Mouse (Mus musculus): ENCODE results near the gene Rasgrp3. TPM values are rescaled to one million over a fixed set of nuclear protein-coding genes. Genes with fewer than 3 reads are reported as not detected.
"Not testable (repeated sequence)": the region's sequence is repeated elsewhere in the genome, so short reads cannot be mapped to it uniquely, and the experiment has no call there.

Rasgrp3 gene
- polyA plus RNA-seq, 1 experiment from 2014 or later, result 4.4 TPM

GRCm38 (mm10) chr17:75449022-75449421 is 13.3 kb downstream of the Rasgrp3 start:
- Histone ChIP-seq H3K4me3 (ENCODE audit: low read depth, low read length) (no peak overlapping the region), H3K4me2 (ENCODE audit: low read depth, low read length) (no peak overlapping the region), H3K27me3 (ENCODE audit: control insufficient read depth, insufficient read depth, low read depth, low read length) (no peaks in the 10 kb centered on the region), H3K4me1 (ENCODE audit: control insufficient read depth, low read depth, low read length) (no peaks in the 10 kb centered on the region), H3K9ac (ENCODE audit: low read depth, low read length) (no peak overlapping the region), H3K27ac (ENCODE audit: low read length) (no peak overlapping the region), H3K36me3 (ENCODE audit: control insufficient read depth, insufficient read depth) (no peaks in the 10 kb centered on the region), H3K9me3 (replicated peaks; ENCODE audit: control insufficient read depth, low read length) (no peaks in the 10 kb centered on the region)
- 22% methylated on average over 1 of the region's 1 CpGs for WGBS (ENCODE audit: insufficient replicate concordance)
- ATAC-seq (ENCODE audit: low read depth), result no peak

GRCm38 (mm10) chr17:75452313-75452712 is 16.6 kb downstream of the Rasgrp3 start:
- H3K27me3 ChIP-seq (ENCODE audit: control insufficient read depth, insufficient read depth, low read depth, low read length), result no peaks in the 10 kb centered on the region
- no peak overlapping the region for H3K4me2 ChIP-seq (ENCODE audit: low read depth, low read length)
- H3K36me3 ChIP-seq (ENCODE audit: control insufficient read depth, insufficient read depth), result no peaks in the 10 kb centered on the region
- H3K27ac ChIP-seq (ENCODE audit: low read length), result no peak overlapping the region
- H3K4me1 ChIP-seq (ENCODE audit: control insufficient read depth, low read depth, low read length), result no peaks in the 10 kb centered on the region
- H3K4me3 ChIP-seq (ENCODE audit: low read depth, low read length), result no peak overlapping the region
- WGBS (ENCODE audit: insufficient replicate concordance), result 45% methylated on average over 4 of the region's 4 CpGs
- no peak for ATAC-seq (ENCODE audit: low read depth)
- H3K9ac ChIP-seq (ENCODE audit: low read depth, low read length), result no peak overlapping the region
- no peaks in the 10 kb centered on the region for H3K9me3 ChIP-seq (replicated peaks; ENCODE audit: control insufficient read depth, low read length)

GRCm38 (mm10) chr17:75453639-75454038 is 17.9 kb downstream of the Rasgrp3 start:
- Histone ChIP-seq H3K36me3 (ENCODE audit: control insufficient read depth, insufficient read depth) (no peaks in the 10 kb centered on the region), H3K9me3 (replicated peaks; ENCODE audit: control insufficient read depth, low read length) (no peaks in the 10 kb centered on the region), H3K4me2 (ENCODE audit: low read depth, low read length) (no peak overlapping the region), H3K9ac (ENCODE audit: low read depth, low read length) (no peak overlapping the region), H3K27ac (ENCODE audit: low read length) (no peak overlapping the region), H3K27me3 (ENCODE audit: control insufficient read depth, insufficient read depth, low read depth, low read length) (no peaks in the 10 kb centered on the region), H3K4me1 (ENCODE audit: control insufficient read depth, low read depth, low read length) (no peaks in the 10 kb centered on the region), H3K4me3 (ENCODE audit: low read depth, low read length) (no peak overlapping the region)
- no peak for ATAC-seq (ENCODE audit: low read depth)

GRCm38 (mm10) chr17:75456096-75456495 is 20.4 kb downstream of the Rasgrp3 start:
- not testable (repeated sequence) for H3K4me2 ChIP-seq (ENCODE audit: low read depth, low read length); H3K4me3 ChIP-seq (ENCODE audit: low read depth, low read length); H3K4me1 ChIP-seq (ENCODE audit: control insufficient read depth, low read depth, low read length); ATAC-seq (ENCODE audit: low read depth); H3K27me3 ChIP-seq (ENCODE audit: control insufficient read depth, insufficient read depth, low read depth, low read length); H3K9me3 ChIP-seq (replicated peaks; ENCODE audit: control insufficient read depth, low read length); H3K36me3 ChIP-seq (ENCODE audit: control insufficient read depth, insufficient read depth); H3K9ac ChIP-seq (ENCODE audit: low read depth, low read length); H3K27ac ChIP-seq (ENCODE audit: low read length)
- WGBS (ENCODE audit: insufficient replicate concordance), result 67% methylated on average over 9 of the region's 9 CpGs

- Histone ChIP-seq H3K4me2 (ENCODE audit: low read depth, low read length) (no peak overlapping the region), H3K27ac (ENCODE audit: low read length) (no peak overlapping the region), H3K4me1 (ENCODE audit: control insufficient read depth, low read depth, low read length) (no peaks in the 10 kb centered on the region), H3K27me3 (ENCODE audit: control insufficient read depth, insufficient read depth, low read depth, low read length) (no peaks in the 10 kb centered on the region), H3K36me3 (ENCODE audit: control insufficient read depth, insufficient read depth) (no peaks in the 10 kb centered on the region), H3K9ac (ENCODE audit: low read depth, low read length) (no peak overlapping the region), H3K9me3 (replicated peaks; ENCODE audit: control insufficient read depth, low read length) (no peaks in the 10 kb centered on the region), H3K4me3 (ENCODE audit: low read depth, low read length) (no peak overlapping the region)
- ATAC-seq (ENCODE audit: low read depth), result no peak
- 78% methylated on average over 6 of the region's 6 CpGs for WGBS (ENCODE audit: insufficient replicate concordance)
Observed at GRCm38 (mm10) chr17:75460621-75461020, 24.9 kb downstream of the Rasgrp3 start.

GRCm38 (mm10) chr17:75461771-75462170 is 26.1 kb downstream of the Rasgrp3 start:
- no peak overlapping the region for H3K27ac ChIP-seq (ENCODE audit: low read length)
- 56% methylated on average over 1 of the region's 1 CpGs for WGBS (ENCODE audit: insufficient replicate concordance)

GRCm38 (mm10) chr17:75463223-75463622 is 27.5 kb downstream of the Rasgrp3 start:
- 57% methylated on average over 1 of the region's 1 CpGs for WGBS (ENCODE audit: insufficient replicate concordance)
- H3K4me3 ChIP-seq (ENCODE audit: low read depth, low read length); H3K27ac ChIP-seq (ENCODE audit: low read length); H3K4me1 ChIP-seq (ENCODE audit: control insufficient read depth, low read depth, low read length); H3K9ac ChIP-seq (ENCODE audit: low read depth, low read length); H3K36me3 ChIP-seq (ENCODE audit: control insufficient read depth, insufficient read depth); H3K9me3 ChIP-seq (replicated peaks; ENCODE audit: control insufficient read depth, low read length); ATAC-seq (ENCODE audit: low read depth); H3K4me2 ChIP-seq (ENCODE audit: low read depth, low read length); H3K27me3 ChIP-seq (ENCODE audit: control insufficient read depth, insufficient read depth, low read depth, low read length): not testable (repeated sequence)

More at GRCm38 (mm10) chr17:75461771-75462170, 26.1 kb downstream of the Rasgrp3 start:
- H3K4me1 ChIP-seq (ENCODE audit: control insufficient read depth, low read depth, low read length), result no peaks in the 10 kb centered on the region
- H3K4me3 ChIP-seq (ENCODE audit: low read depth, low read length), result no peak overlapping the region
- no peak overlapping the region for H3K9ac ChIP-seq (ENCODE audit: low read depth, low read length)
- no peaks in the 10 kb centered on the region for H3K9me3 ChIP-seq (replicated peaks; ENCODE audit: control insufficient read depth, low read length)
- ATAC-seq (ENCODE audit: low read depth), result no peak
- no peaks in the 10 kb centered on the region for H3K27me3 ChIP-seq (ENCODE audit: control insufficient read depth, insufficient read depth, low read depth, low read length)
- H3K36me3 ChIP-seq (ENCODE audit: control insufficient read depth, insufficient read depth), result no peaks in the 10 kb centered on the region
- no peak overlapping the region for H3K4me2 ChIP-seq (ENCODE audit: low read depth, low read length)

GRCm38 (mm10) chr17:75463645-75464044 is 27.9 kb downstream of the Rasgrp3 start:
- H3K27me3 ChIP-seq (ENCODE audit: control insufficient read depth, insufficient read depth, low read depth, low read length), result no peaks in the 10 kb centered on the region
- no peak overlapping the region for H3K9ac ChIP-seq (ENCODE audit: low read depth, low read length)
- no peak overlapping the region for H3K4me2 ChIP-seq (ENCODE audit: low read depth, low read length)
- no peaks in the 10 kb centered on the region for H3K9me3 ChIP-seq (replicated peaks; ENCODE audit: control insufficient read depth, low read length)
- no peaks in the 10 kb centered on the region for H3K36me3 ChIP-seq (ENCODE audit: control insufficient read depth, insufficient read depth)
- no peak overlapping the region for H3K4me3 ChIP-seq (ENCODE audit: low read depth, low read length)
- H3K27ac ChIP-seq (ENCODE audit: low read length), result no peak overlapping the region
- WGBS (ENCODE audit: insufficient replicate concordance), result 62% methylated on average over 2 of the region's 2 CpGs
- no peaks in the 10 kb centered on the region for H3K4me1 ChIP-seq (ENCODE audit: control insufficient read depth, low read depth, low read length)
- ATAC-seq (ENCODE audit: low read depth), result no peak

GRCm38 (mm10) chr17:75464331-75464982 is 28.8 kb downstream of the Rasgrp3 start:
- Histone ChIP-seq H3K4me3 (ENCODE audit: low read depth, low read length) (no peak overlapping the region), H3K27ac (ENCODE audit: low read length) (no peak overlapping the region), H3K36me3 (ENCODE audit: control insufficient read depth, insufficient read depth) (no peaks in the 10 kb centered on the region), H3K9ac (ENCODE audit: low read depth, low read length) (no peak overlapping the region), H3K9me3 (replicated peaks; ENCODE audit: control insufficient read depth, low read length) (no peaks in the 10 kb centered on the region), H3K27me3 (ENCODE audit: control insufficient read depth, insufficient read depth, low read depth, low read length) (no peaks in the 10 kb centered on the region), H3K4me1 (ENCODE audit: control insufficient read depth, low read depth, low read length) (no peaks in the 10 kb centered on the region), H3K4me2 (ENCODE audit: low read depth, low read length) (peak overlapping the region; percentile 32; the same call in 1 of the 2 replicates)
- no peak for ATAC-seq (ENCODE audit: low read depth)
- 8% methylated on average over 9 of the region's 9 CpGs for WGBS (ENCODE audit: insufficient replicate concordance)

All from liver, embryonic 16.5 days (tissue).